Mouse (Mus musculus) lung, adult 2 months (tissue): ENCODE measurements around the gene Apoe.

Source experiments
- CTCF ChIP-seq: fragments of 200-500 bp; IDR thresholded peaks from 2 replicates; pipeline ENCODE4 v1.5.1; 2011; ENCODE audit warnings: mild to moderate bottlenecking, low read length, control low read depth; ENCODE audit not compliant: insufficient read depth
- POLR2A ChIP-seq: fragments of 200-500 bp; IDR thresholded peaks from 2 replicates; pipeline ENCODE4 v1.6.1; 2011; ENCODE audit warnings: low read depth, mild to moderate bottlenecking, control low read depth, low read length, borderline replicate concordance; ENCODE audit errors: extremely low read depth

DNA sequence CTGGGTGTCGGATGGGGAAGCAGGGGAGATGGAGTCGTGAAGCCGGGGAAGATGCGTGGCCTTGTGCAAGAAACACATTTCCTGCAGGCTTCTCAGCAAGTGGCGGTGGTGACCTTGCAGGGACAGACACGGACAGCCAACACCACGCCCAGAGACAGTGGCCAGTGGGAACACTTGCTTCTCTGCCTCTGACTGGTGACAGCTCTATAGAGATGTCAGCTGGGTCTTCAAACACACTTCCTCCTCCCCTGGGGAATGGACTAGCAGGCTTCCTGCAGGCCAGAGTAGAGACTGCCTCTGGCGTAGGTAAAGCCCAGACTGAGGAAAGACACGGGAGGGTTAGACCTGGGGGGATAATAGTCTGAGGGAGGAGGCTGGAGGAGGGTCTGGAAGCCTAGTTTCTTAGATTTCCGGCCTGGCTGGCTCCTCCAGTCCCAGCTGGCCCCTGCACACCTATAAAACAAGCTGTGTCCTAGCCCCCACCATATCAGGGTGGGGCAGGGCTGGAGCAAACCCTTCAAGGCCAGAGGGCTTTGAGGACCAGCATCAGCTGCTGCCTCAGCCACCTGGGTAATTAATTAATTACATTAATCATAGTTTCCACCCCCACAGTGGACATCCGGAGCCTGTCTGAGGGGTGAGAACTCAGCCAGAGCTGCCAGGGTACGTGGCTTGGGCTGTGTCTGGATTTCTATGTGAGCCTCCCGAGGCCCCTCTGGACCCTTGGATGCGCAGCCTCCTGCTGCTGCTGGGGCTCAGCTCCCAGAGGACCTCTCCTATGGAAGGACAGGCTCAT lies 45.8 kb upstream of the Apoe start:
- TF ChIP-seq CTCF (no peak), POLR2A (no peak)
